Mouse (Mus musculus) embryonic facial prominence, embryonic 11.5 days (tissue): Measurements from ENCODE around the gene Cnga2. TPM values are rescaled to one million over a fixed set of nuclear protein-coding genes. Genes with fewer than 3 reads are reported as not detected.
"Not testable (repeated sequence)": the region's sequence is repeated elsewhere in the genome, so short reads cannot be mapped to it uniquely, and the experiment has no call there.

Experiments used
- ATAC-seq: fragments of 200-750 bp; cut with Nextera tagmentation; replicated peaks from 2 replicates; pipeline ENCODE4 v1.8.0; 2017; ENCODE audit warnings: low read depth; ENCODE audit not compliant: insufficient number of reproducible peaks, low FRiP score, low TSS enrichment
- DNase-seq: peaks from one replicate; pipeline ENCODE4 v3.0.0-alpha.2; 2015; ENCODE audit warnings: low spot score
- H3K27ac ChIP-seq: fragments of 300-500 bp; sonication (generic); replicated peaks from 2 replicates; pipeline ENCODE4 v1.5.1; 2014; ENCODE audit warnings: mild to moderate bottlenecking, low read depth, low read length, control low read depth
- H3K27me3 ChIP-seq: fragments of 300-500 bp; sonication (generic); 2 replicates; pipeline ENCODE4 v1.6.1; 2014; ENCODE audit warnings: mild to moderate bottlenecking, low read length, moderate library complexity, mixed read lengths; ENCODE audit not compliant: control insufficient read depth, insufficient read depth
- H3K36me3 ChIP-seq: fragments of 300-500 bp; sonication (generic); replicated peaks from 2 replicates; pipeline ENCODE4 v1.6.1; 2014; ENCODE audit warnings: low read depth, mild to moderate bottlenecking, low read length, moderate library complexity, mixed read lengths; ENCODE audit not compliant: control insufficient read depth, insufficient read depth
- H3K4me1 ChIP-seq: fragments of 300-500 bp; sonication (generic); 2 replicates; pipeline ENCODE4 v1.6.1; 2014; ENCODE audit warnings: low read length, mixed read lengths; ENCODE audit not compliant: control insufficient read depth, insufficient read depth
- H3K4me2 ChIP-seq: fragments of 300-500 bp; sonication (generic); 2 replicates; pipeline ENCODE4 v1.6.1; 2014; ENCODE audit warnings: low read depth, mild to moderate bottlenecking, control low read depth, low read length, moderate library complexity
- H3K4me3 ChIP-seq: fragments of 300-500 bp; sonication (generic); 2 replicates; pipeline ENCODE4 v1.5.1; 2014; ENCODE audit warnings: low read depth, low read length, control low read depth
- H3K9ac ChIP-seq: fragments of 300-500 bp; sonication (generic); replicated peaks from 2 replicates; pipeline ENCODE4 v1.6.1; 2014; ENCODE audit warnings: mild to moderate bottlenecking, control low read depth, low read length
- H3K9me3 ChIP-seq: fragments of 300-500 bp; sonication (generic); replicated peaks from 2 replicates; pipeline ENCODE4 v1.6.1; 2016; ENCODE audit warnings: mild to moderate bottlenecking, low read length, inconsistent platforms, mixed read lengths; ENCODE audit not compliant: control insufficient read depth
- WGBS: fragments of 180-500 bp; shearing (Covaris S2); extraction: QIAGEN DNeasy Blood & Tissue Kit; methylation state at CpG from one replicate; pipeline ENCODE4 v1.1.7; 2014; 5-methylcytosine and 5-hydroxymethylcytosine counted together
- polyA plus RNA-seq: library from polyadenylated mRNA; unstranded; fragments of >200 nt; fragmentation: Nextera tagmentation; extraction: Ambion mirVana; gene quantifications from 2 replicates; pipeline ENCODE4 v1.2.1, GENCODE M21; 2014

Gene Cnga2
- polyA plus RNA-seq, 1 experiment from 2014 or later = 0.08 TPM

DNA sequence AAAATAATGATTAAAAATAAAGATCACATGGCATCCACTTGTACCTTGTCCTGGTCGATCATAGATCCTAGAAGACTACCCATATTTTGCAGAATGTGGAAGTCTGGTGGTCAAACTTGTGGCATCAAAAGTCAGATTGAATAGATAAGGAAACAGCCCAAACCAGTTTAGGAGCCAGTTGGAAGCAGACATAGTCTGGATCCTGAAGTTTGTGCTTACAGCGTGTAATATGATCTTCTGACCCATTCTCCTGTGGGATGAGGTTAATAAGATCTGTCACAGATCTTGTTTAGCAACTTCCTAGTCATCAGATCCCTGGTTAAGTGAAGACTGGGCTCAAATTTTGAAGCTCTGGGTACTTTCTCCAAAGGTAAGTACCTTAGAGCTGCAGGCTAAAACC lies 19.0 kb upstream of the Cnga2 start, which contains the start of gene Fate1:
Gene Fate1, plus strand, starts transcription at position 301 of the 400 bp plus-strand sequence.
- ATAC-seq (no peak), DNase-seq (no peak)
- WGBS = 57% methylated on average over 2 of the region's 2 CpGs
- Histone ChIP-seq H3K9me3 (no peaks in the 10 kb centered on the region), H3K27ac (no peak within 1 kb of the TSS), H3K36me3 (no peaks in the 10 kb centered on the region), H3K4me3 (no peak within 1 kb of the TSS), H3K4me2 (no peak within 1 kb of the TSS), H3K27me3 (no peaks in the 10 kb centered on the region), H3K4me1 (no peaks in the 10 kb centered on the region), H3K9ac (no peak within 1 kb of the TSS)

DNA sequence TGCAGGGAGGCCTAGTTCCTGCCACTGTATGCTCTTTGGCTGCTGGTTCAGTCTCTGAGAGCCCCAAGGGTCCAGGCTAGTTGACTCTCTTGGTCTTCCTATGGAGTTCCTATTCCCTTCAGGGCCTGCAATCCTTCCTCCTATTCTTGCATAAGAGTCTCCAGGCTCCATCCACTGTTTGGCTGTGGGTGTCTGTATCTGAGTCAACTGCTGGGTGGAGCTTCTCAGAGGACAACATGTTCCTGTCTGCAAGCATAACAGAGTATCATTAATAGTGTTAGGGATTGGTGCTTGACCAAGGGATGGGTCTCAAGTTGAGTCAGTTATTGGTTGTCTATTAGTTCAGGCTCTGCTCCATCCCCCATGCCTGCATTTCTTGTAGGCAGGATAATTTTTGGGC lies 14.0 kb upstream of the Cnga2 start:
- ATAC-seq, H3K9me3 ChIP-seq, H3K4me3 ChIP-seq, H3K4me2 ChIP-seq, H3K27ac ChIP-seq, H3K9ac ChIP-seq, H3K27me3 ChIP-seq, H3K36me3 ChIP-seq, DNase-seq, H3K4me1 ChIP-seq: not testable (repeated sequence)

DNA sequence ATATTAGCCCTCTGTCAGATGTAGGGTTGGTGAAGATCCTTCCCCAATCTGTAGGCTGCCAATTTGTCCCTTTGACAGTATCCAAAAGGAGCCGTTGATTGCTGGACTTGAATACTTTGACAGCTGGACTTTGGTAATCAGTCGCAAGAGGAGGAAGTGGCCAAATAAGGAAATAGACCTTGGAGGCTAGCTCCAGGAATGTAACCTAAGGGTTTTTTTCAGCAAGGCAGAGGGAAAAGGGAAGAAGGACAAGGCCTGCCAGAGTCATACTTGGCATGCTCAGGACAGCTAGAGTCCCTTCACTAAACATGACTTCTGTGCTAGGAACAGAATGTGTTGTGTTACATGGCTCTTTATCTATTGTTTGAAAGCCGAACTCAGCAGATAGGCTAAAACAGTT lies 11.2 kb upstream of the Cnga2 start:
- 57% methylated on average over 3 of the region's 3 CpGs for WGBS
- no peak for ATAC-seq
- Histone ChIP-seq H3K4me3 (no peak overlapping the region), H3K4me1 (no peaks in the 10 kb centered on the region), H3K27me3 (no peaks in the 10 kb centered on the region), H3K9me3 (no peaks in the 10 kb centered on the region), H3K4me2 (no peak overlapping the region), H3K36me3 (no peaks in the 10 kb centered on the region), H3K27ac (no peak overlapping the region), H3K9ac (no peak overlapping the region)
- DNase-seq = no peak

DNA sequence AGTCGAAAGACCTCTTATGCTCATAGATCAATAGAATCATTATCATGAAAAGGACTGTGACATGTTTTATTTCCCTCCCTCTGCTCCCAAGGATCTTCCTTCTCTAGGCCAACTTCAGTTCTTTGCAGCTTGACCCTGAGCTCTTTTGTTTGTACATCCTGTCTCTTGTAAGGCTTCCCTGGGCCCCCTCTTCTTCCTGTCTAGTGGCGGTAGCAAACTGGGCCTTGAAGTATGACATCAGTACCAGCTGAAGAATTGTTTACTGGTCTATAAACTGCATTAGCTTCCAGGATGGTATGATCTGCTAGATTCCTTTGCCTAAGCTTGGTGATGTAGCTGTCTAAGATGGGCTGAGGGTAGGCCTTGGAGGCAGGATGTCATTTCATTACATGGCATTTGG lies 10.3 kb upstream of the Cnga2 start:
- H3K36me3 ChIP-seq = no peaks in the 10 kb centered on the region
- H3K4me1 ChIP-seq = no peaks in the 10 kb centered on the region
- ATAC-seq = no peak
- H3K4me2 ChIP-seq = no peak overlapping the region
- DNase-seq = no peak
- no peaks in the 10 kb centered on the region for H3K27me3 ChIP-seq
- H3K27ac ChIP-seq = no peak overlapping the region
- no peaks in the 10 kb centered on the region for H3K9me3 ChIP-seq
- no peak overlapping the region for H3K9ac ChIP-seq
- H3K4me3 ChIP-seq = no peak overlapping the region
- 61% methylated on average over 2 of the region's 2 CpGs for WGBS

DNA sequence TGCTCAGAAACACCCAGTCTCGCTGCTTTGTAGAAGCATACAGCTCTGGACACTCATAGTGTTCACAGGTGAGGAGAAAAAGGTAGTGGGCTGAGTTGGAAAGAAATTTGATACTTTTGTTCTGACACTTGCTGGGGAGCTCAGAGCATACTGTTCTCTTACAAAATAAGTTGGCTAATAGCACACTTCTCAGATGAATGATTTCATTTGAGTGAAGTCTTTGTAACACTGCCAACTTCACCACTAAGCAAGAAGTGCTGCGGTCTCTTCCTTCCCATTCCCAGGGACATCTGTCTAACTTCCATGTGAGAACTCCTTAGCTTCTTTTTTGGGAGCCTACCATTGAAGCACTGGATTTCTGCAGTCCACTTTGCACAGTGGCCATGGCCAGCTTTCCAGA lies 8.4 kb upstream of the Cnga2 start:
- no peak overlapping the region for H3K4me2 ChIP-seq
- no peak overlapping the region for H3K9ac ChIP-seq
- H3K27me3 ChIP-seq = no peaks in the 10 kb centered on the region
- no peaks in the 10 kb centered on the region for H3K36me3 ChIP-seq
- no peak overlapping the region for H3K4me3 ChIP-seq
- H3K4me1 ChIP-seq = no peaks in the 10 kb centered on the region
- WGBS = 88% methylated on average over 2 of the region's 2 CpGs
- H3K9me3 ChIP-seq = no peaks in the 10 kb centered on the region
- no peak overlapping the region for H3K27ac ChIP-seq
- ATAC-seq (no peak), DNase-seq (no peak)

DNA sequence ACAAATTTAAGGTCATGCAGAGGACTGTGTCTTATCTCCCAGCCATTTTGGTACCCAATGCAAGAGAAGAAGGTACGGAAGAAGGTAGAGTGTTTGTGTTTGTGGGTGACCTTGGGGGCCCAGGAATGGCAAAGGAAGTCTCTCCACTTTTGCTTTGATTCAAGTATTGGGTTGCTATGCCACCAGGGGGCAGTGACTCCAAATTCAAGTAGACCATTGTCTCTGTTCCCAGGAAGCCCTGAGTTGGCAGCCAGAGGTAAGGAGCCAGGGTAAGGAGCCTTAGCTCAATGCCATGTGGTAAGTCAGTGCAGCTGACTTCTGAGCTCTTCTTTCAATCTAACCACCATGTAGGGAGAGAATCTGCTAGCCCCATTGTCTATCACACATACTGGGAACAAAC lies 7.9 kb upstream of the Cnga2 start:
- 71% methylated on average over 1 of the region's 1 CpGs for WGBS
- ATAC-seq = no peak

DNA sequence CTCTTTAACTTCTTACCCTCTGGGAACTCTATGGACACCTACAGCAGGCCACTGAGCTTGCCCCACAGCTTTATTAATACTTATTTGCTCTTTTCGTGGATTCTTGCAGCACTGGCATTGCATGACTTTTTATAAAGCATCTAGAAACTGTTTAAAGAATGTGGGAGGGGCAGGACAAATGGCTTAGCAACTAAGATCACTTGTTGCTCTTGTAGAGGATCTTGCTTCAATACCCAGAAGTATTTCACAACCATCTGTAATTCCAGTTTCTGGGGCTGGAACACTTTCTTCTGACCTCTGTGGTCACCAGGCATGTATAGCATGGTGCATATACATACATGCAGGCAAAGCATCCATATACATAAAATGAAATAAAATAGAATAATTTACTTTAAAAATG lies 4.3 kb downstream of the Cnga2 start:
- no peaks in the 10 kb centered on the region for H3K4me1 ChIP-seq
- WGBS = 52% methylated on average over 1 of the region's 1 CpGs
- DNase-seq (no peak), ATAC-seq (no peak)
- no peak overlapping the region for H3K4me2 ChIP-seq
- H3K4me3 ChIP-seq = no peak overlapping the region
- H3K9ac ChIP-seq = no peak overlapping the region
- H3K36me3 ChIP-seq = no peaks in the 10 kb centered on the region
- H3K27me3 ChIP-seq = no peaks in the 10 kb centered on the region
- no peaks in the 10 kb centered on the region for H3K9me3 ChIP-seq
- no peak overlapping the region for H3K27ac ChIP-seq

More for the DNA sequence above, 7.9 kb upstream of the Cnga2 start:
- Histone ChIP-seq H3K27me3 (no peaks in the 10 kb centered on the region), H3K4me2 (no peak overlapping the region), H3K9ac (no peak overlapping the region), H3K36me3 (no peaks in the 10 kb centered on the region), H3K4me3 (no peak overlapping the region), H3K9me3 (no peaks in the 10 kb centered on the region), H3K4me1 (no peaks in the 10 kb centered on the region), H3K27ac (no peak overlapping the region)
- DNase-seq = no peak

DNA sequence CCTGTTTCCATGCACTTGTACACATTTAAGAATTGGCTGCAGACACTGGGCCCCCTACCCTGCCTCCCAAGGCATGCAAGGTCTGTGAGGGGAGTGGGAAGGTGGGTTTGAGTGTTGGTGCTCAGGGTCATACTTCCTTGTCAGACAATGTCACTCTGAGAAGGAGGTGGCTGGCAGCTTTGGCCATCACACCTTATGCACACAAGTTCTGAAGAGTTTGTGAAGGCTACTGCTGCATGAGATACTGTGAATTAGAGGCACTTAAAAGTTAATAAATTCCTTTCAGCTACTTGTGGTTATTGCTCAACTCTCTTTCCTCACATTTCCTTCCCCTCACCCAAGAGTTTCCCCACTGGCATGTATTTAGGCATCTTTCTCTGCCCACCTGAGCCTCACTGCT lies 18.3 kb downstream of the Cnga2 start:
- H3K36me3 ChIP-seq = no peaks in the 10 kb centered on the region
- H3K9me3 ChIP-seq = no peaks in the 10 kb centered on the region
- no peak overlapping the region for H3K9ac ChIP-seq
- no peaks in the 10 kb centered on the region for H3K4me1 ChIP-seq
- no peak overlapping the region for H3K4me2 ChIP-seq
- H3K27me3 ChIP-seq = no peaks in the 10 kb centered on the region; the same call in 1 of the 2 replicates
- no peak for DNase-seq
- H3K27ac ChIP-seq = no peak overlapping the region
- no peak for ATAC-seq
- H3K4me3 ChIP-seq = no peak overlapping the region
